Mouse (Mus musculus) midbrain, postnatal 0 days (tissue): ENCODE results near the gene Timm22. TPM values are rescaled to one million over a fixed set of nuclear protein-coding genes. Genes with fewer than 3 reads are reported as not detected.

ENCODE experiments used
- ATAC-seq: fragments of 200-750 bp; cut with Nextera tagmentation; 2 replicates; pipeline ENCODE4 v1.8.0; 2017; ENCODE audit warnings: moderate number of reproducible peaks, mild to moderate bottlenecking, moderate TSS enrichment, moderate library complexity; ENCODE audit not compliant: low FRiP score
- DNase-seq: peaks from one replicate; pipeline ENCODE4 v3.0.0-alpha.2; 2015; ENCODE audit warnings: low spot score
- H3K27ac ChIP-seq: fragments of 300-500 bp; sonication (generic); 2 replicates; pipeline ENCODE4 v1.5.1; 2014; ENCODE audit warnings: low read depth, mild to moderate bottlenecking, low read length, mixed read lengths
- H3K27me3 ChIP-seq: fragments of 300-500 bp; sonication (generic); 2 replicates; pipeline ENCODE4 v1.6.1; 2014; ENCODE audit warnings: low read length, control low read depth, mixed read lengths; ENCODE audit not compliant: insufficient read depth
- H3K36me3 ChIP-seq: fragments of 300-500 bp; sonication (generic); 2 replicates; pipeline ENCODE4 v1.6.1; 2014; ENCODE audit warnings: low read length, control low read depth, mixed read lengths; ENCODE audit not compliant: insufficient read depth
- H3K4me1 ChIP-seq: fragments of 300-500 bp; sonication (generic); 2 replicates; pipeline ENCODE4 v1.6.1; 2014; ENCODE audit warnings: mild to moderate bottlenecking, control low read depth, antibody characterized with exemption, low read length, mixed read lengths; ENCODE audit not compliant: insufficient read depth
- H3K4me2 ChIP-seq: fragments of 300-500 bp; sonication (generic); 2 replicates; pipeline ENCODE4 v1.6.1; 2014; ENCODE audit warnings: low read depth, mild to moderate bottlenecking, low read length, mixed read lengths; ENCODE audit not compliant: poor library complexity, severe bottlenecking
- H3K4me3 ChIP-seq: fragments of 300-500 bp; sonication (generic); 2 replicates; pipeline ENCODE4 v1.5.1; 2014; ENCODE audit warnings: low read depth, mild to moderate bottlenecking, low read length, moderate library complexity
- H3K9ac ChIP-seq: fragments of 300-500 bp; sonication (generic); replicated peaks from 2 replicates; pipeline ENCODE4 v1.6.1; 2014; ENCODE audit warnings: mild to moderate bottlenecking, low read length, moderate library complexity, mixed read lengths; ENCODE audit not compliant: poor library complexity, severe bottlenecking
- H3K9me3 ChIP-seq: fragments of 300-500 bp; sonication (generic); 2 replicates; pipeline ENCODE4 v1.6.1; 2016; ENCODE audit warnings: low read length, control low read depth
- CTCF ChIP-seq: IDR thresholded peaks from 2 replicates; pipeline ENCODE4 v1.5.1; 2016; ENCODE audit warnings: antibody characterized with exemption, mild to moderate bottlenecking
- WGBS: fragments of 180-500 bp; shearing (Covaris S2); extraction: QIAGEN DNeasy Blood & Tissue Kit; methylation state at CpG from one replicate; pipeline ENCODE4 v1.1.7; 2014; 5-methylcytosine and 5-hydroxymethylcytosine counted together
- polyA plus RNA-seq: library from polyadenylated mRNA; unstranded; fragments of >200 nt; fragmentation: Nextera tagmentation; extraction: Ambion mirVana; gene quantifications from 2 replicates; pipeline ENCODE4 v1.2.1, GENCODE M21; 2015
- total RNA-seq: library from RNA; depleted of rRNA; stranded (reverse); fragments of >200 nt; gene quantifications from 2 replicates; pipeline ENCODE4 v1.2.3, GENCODE M21; 2014

The Timm22 gene
- total and polyA plus RNA-seq, 2 experiments from 2014 or later, result 26.6 to 104 TPM

GRCm38 (mm10) chr11:76392532-76392931 lies 14.2 kb upstream of the Timm22 start:
- H3K27me3 ChIP-seq, result no peaks in the 10 kb centered on the region
- no peaks in the 10 kb centered on the region for H3K4me1 ChIP-seq
- H3K4me3 ChIP-seq, result no peak overlapping the region
- no peaks in the 10 kb centered on the region for H3K36me3 ChIP-seq
- H3K9ac ChIP-seq, result no peak overlapping the region
- no peaks in the 10 kb centered on the region for H3K9me3 ChIP-seq
- no peak overlapping the region for H3K4me2 ChIP-seq
- peak; percentile 22 for TF ChIP-seq CTCF
- H3K27ac ChIP-seq, result no peak overlapping the region
- WGBS, result 69% methylated on average over 7 of the region's 7 CpGs
- no peak for ATAC-seq
- DNase-seq, result no peak

- no peak overlapping the region for H3K4me3 ChIP-seq
- WGBS, result 85% methylated on average over 11 of the region's 11 CpGs
- no peak for TF ChIP-seq CTCF
- no peak overlapping the region for H3K27ac ChIP-seq
- ATAC-seq (no peak), DNase-seq (no peak)
- no peaks in the 10 kb centered on the region for H3K27me3 ChIP-seq
- H3K4me1 ChIP-seq, result no peaks in the 10 kb centered on the region
- no peaks in the 10 kb centered on the region for H3K9me3 ChIP-seq
- H3K4me2 ChIP-seq, result no peak overlapping the region
- no peaks in the 10 kb centered on the region for H3K36me3 ChIP-seq
- no peak overlapping the region for H3K9ac ChIP-seq
Observed at GRCm38 (mm10) chr11:76392996-76393395, 13.8 kb upstream of the Timm22 start.

GRCm38 (mm10) chr11:76397650-76398311 lies 9.0 kb upstream of the Timm22 start:
- ATAC-seq, result 0 out of 2 replicates have a peak, but pooled peaks have one; percentile 23
- no peaks in the 10 kb centered on the region for H3K27me3 ChIP-seq
- no peaks in the 10 kb centered on the region for H3K9me3 ChIP-seq
- 2% methylated on average over 26 of the region's 26 CpGs for whole genome bisulfite sequencing
- H3K9ac ChIP-seq, result peak overlapping the region; percentile 60
- no peaks in the 10 kb centered on the region for H3K36me3 ChIP-seq
- no peak for DNase-seq
- TF ChIP-seq CTCF, result no peak
- peak overlapping the region; percentile 71 for H3K4me2 ChIP-seq
- no peaks in the 10 kb centered on the region for H3K4me1 ChIP-seq
- peak overlapping the region; percentile 52; the same call in 1 of the 2 replicates for H3K27ac ChIP-seq
- peak overlapping the region; percentile 75 for H3K4me3 ChIP-seq

- Histone ChIP-seq H3K4me3 (peak overlapping the region; percentile 75), H3K9me3 (no peaks in the 10 kb centered on the region), H3K36me3 (no peaks in the 10 kb centered on the region), H3K4me2 (peak overlapping the region; percentile 71), H3K27ac (peak overlapping the region; percentile 52), H3K9ac (peak overlapping the region; percentile 60), H3K4me1 (no peaks in the 10 kb centered on the region), H3K27me3 (no peaks in the 10 kb centered on the region)
- no peak for TF ChIP-seq CTCF
- 0% methylated on average over 26 of the region's 33 CpGs for WGBS
- DNase-seq, result peak; percentile 40
- ATAC-seq, result peak; percentile 44
Observed at GRCm38 (mm10) chr11:76398312-76398797, 8.4 kb upstream of the Timm22 start.

GRCm38 (mm10) chr11:76398798-76399586 lies 7.8 kb upstream of the Timm22 start, which contains the start of gene Nxn:
Nxn (minus strand) TSS chr11:76399140.
- under 1% methylated on average over 27 of the region's 70 CpGs for WGBS
- peak within 1 kb of the TSS; percentile 60 for H3K9ac ChIP-seq

More at GRCm38 (mm10) chr11:76398798-76399586, 7.8 kb upstream of the Timm22 start, which contains the start of gene Nxn:
- TF ChIP-seq CTCF, result peak; percentile 13; the same call in 1 of the 2 replicates
- Histone ChIP-seq H3K4me1 (no peaks in the 10 kb centered on the region), H3K4me3 (peak within 1 kb of the TSS; percentile 75), H3K36me3 (no peaks in the 10 kb centered on the region), H3K27me3 (no peaks in the 10 kb centered on the region), H3K9me3 (no peaks in the 10 kb centered on the region), H3K4me2 (peak within 1 kb of the TSS; percentile 71), H3K27ac (peak within 1 kb of the TSS; percentile 52)
- DNase-seq (peak; percentile 88), ATAC-seq (peak; percentile 81)
